Mouse (Mus musculus) thymus, adult 2 months (tissue): ENCODE measurements around the gene Slc24a3. TPM values are rescaled to one million over a fixed set of nuclear protein-coding genes. Genes with fewer than 3 reads are reported as not detected.

ENCODE experiments used
- DNase-seq: peaks from one replicate; pipeline ENCODE4 v3.0.0; 2021
- H3K27ac ChIP-seq: fragments of 200-500 bp; 2 replicates; pipeline ENCODE4 v1.5.1; 2012; ENCODE audit warnings: low read length, control low read depth; ENCODE audit not compliant: control insufficient read depth, insufficient read depth
- H3K27me3 ChIP-seq: fragments of 200-500 bp; 2 replicates; pipeline ENCODE4 v1.6.1; 2012; ENCODE audit warnings: mild to moderate bottlenecking, low read length, moderate library complexity, mixed read lengths; ENCODE audit not compliant: control insufficient read depth, insufficient read depth
- H3K36me3 ChIP-seq: fragments of 200-500 bp; 2 replicates; pipeline ENCODE4 v1.6.1; 2012; ENCODE audit warnings: mild to moderate bottlenecking, low read length, moderate library complexity; ENCODE audit not compliant: control insufficient read depth, insufficient read depth
- H3K4me1 ChIP-seq: fragments of 200-500 bp; replicated peaks from 2 replicates; pipeline ENCODE4 v1.6.1; 2012; ENCODE audit warnings: low read length; ENCODE audit not compliant: control insufficient read depth, insufficient read depth
- H3K4me3 ChIP-seq: fragments of 200-500 bp; 2 replicates; pipeline ENCODE4 v1.5.1; 2012; ENCODE audit warnings: mild to moderate bottlenecking, low read length, control low read depth, moderate library complexity; ENCODE audit not compliant: control insufficient read depth, insufficient read depth
- CTCF ChIP-seq: fragments of 200-500 bp; IDR thresholded peaks from 2 replicates; pipeline ENCODE4 v1.5.1; 2012; ENCODE audit warnings: mild to moderate bottlenecking, control low read depth, low read length, moderate library complexity, borderline replicate concordance; ENCODE audit not compliant: control insufficient read depth, poor library complexity, insufficient read depth; ENCODE audit errors: extremely low read depth
- POLR2A ChIP-seq: fragments of 200-500 bp; IDR thresholded peaks from 2 replicates; pipeline ENCODE4 v1.6.1; 2012; ENCODE audit warnings: mild to moderate bottlenecking, low read length, control low read depth, moderate library complexity; ENCODE audit not compliant: control insufficient read depth, poor library complexity, insufficient read depth; ENCODE audit errors: extremely low read depth
- WGBS: fragments of 180-500 bp; shearing (Covaris S2); methylation state at CpG from one replicate; pipeline ENCODE4 v1.1.7; 2018; 5-methylcytosine and 5-hydroxymethylcytosine counted together
- polyA plus RNA-seq: library from polyadenylated mRNA; depleted of rRNA; stranded (reverse); fragments of >200 nt; gene quantifications from 2 replicates; pipeline ENCODE4 v1.2.3, GENCODE M21; 2012

The Slc24a3 gene
- polyA plus RNA-seq, 1 experiment: 2.7 TPM

GRCm38 (mm10) chr2:145655373-145655960 is 487.9 kb downstream of the Slc24a3 start:
- TF ChIP-seq POLR2A (no peak), CTCF (no peak)
- H3K4me1 ChIP-seq: no peaks in the 10 kb centered on the region
- no peak overlapping the region for H3K4me3 ChIP-seq
- H3K27ac ChIP-seq: no peak overlapping the region
- no peak for DNase-seq
- no peaks in the 10 kb centered on the region for H3K36me3 ChIP-seq
- no peaks in the 10 kb centered on the region for H3K27me3 ChIP-seq
- WGBS: 63% methylated on average over 12 of the region's 12 CpGs

GRCm38 (mm10) chr2:145656121-145656520 is 488.6 kb downstream of the Slc24a3 start:
- DNase-seq: no peak
- Histone ChIP-seq H3K27me3 (no peaks in the 10 kb centered on the region), H3K27ac (no peak overlapping the region), H3K4me3 (no peak overlapping the region), H3K4me1 (no peaks in the 10 kb centered on the region), H3K36me3 (no peaks in the 10 kb centered on the region)
- 90% methylated on average over 3 of the region's 3 CpGs for WGBS
- no peak for TF ChIP-seq CTCF
- TF ChIP-seq POLR2A: no peak

- DNase-seq: no peak
- no peak for TF ChIP-seq POLR2A
- no peak for TF ChIP-seq CTCF
- 81% methylated on average over 1 of the region's 1 CpGs for WGBS
- no peak overlapping the region for H3K27ac ChIP-seq
- H3K36me3 ChIP-seq: no peaks in the 10 kb centered on the region
- no peak overlapping the region for H3K4me3 ChIP-seq
- H3K4me1 ChIP-seq: no peaks in the 10 kb centered on the region
- H3K27me3 ChIP-seq: no peaks in the 10 kb centered on the region
Observed at GRCm38 (mm10) chr2:145656716-145657115, 489.2 kb downstream of the Slc24a3 start.

GRCm38 (mm10) chr2:145661242-145661641 is 493.7 kb downstream of the Slc24a3 start:
- Histone ChIP-seq H3K27me3 (no peaks in the 10 kb centered on the region), H3K27ac (no peak overlapping the region), H3K4me3 (no peak overlapping the region), H3K36me3 (no peaks in the 10 kb centered on the region), H3K4me1 (no peaks in the 10 kb centered on the region)
- TF ChIP-seq POLR2A (no peak), CTCF (no peak)
- 85% methylated on average over 6 of the region's 7 CpGs for WGBS
- DNase-seq: no peak

GRCm38 (mm10) chr2:145663899-145664298 is 496.3 kb downstream of the Slc24a3 start:
- H3K27me3 ChIP-seq: no peaks in the 10 kb centered on the region
- no peak for DNase-seq

GRCm38 (mm10) chr2:145664311-145664710 is 496.8 kb downstream of the Slc24a3 start:
- H3K4me3 ChIP-seq: no peak overlapping the region
- H3K27me3 ChIP-seq: no peaks in the 10 kb centered on the region
- no peak overlapping the region for H3K27ac ChIP-seq
- WGBS: 94% methylated on average over 2 of the region's 2 CpGs
- TF ChIP-seq POLR2A (no peak), CTCF (no peak)
- H3K36me3 ChIP-seq: no peaks in the 10 kb centered on the region
- no peaks in the 10 kb centered on the region for H3K4me1 ChIP-seq
- no peak for DNase-seq

More at GRCm38 (mm10) chr2:145663899-145664298, 496.3 kb downstream of the Slc24a3 start:
- no peak overlapping the region for H3K27ac ChIP-seq
- no peak for TF ChIP-seq POLR2A
- TF ChIP-seq CTCF: no peak
- WGBS: 93% methylated on average over 7 of the region's 7 CpGs
- no peak overlapping the region for H3K4me3 ChIP-seq
- no peaks in the 10 kb centered on the region for H3K36me3 ChIP-seq
- no peaks in the 10 kb centered on the region for H3K4me1 ChIP-seq

GRCm38 (mm10) chr2:145668135-145668534 is 500.6 kb downstream of the Slc24a3 start:
- Histone ChIP-seq H3K36me3 (no peaks in the 10 kb centered on the region), H3K4me1 (no peaks in the 10 kb centered on the region), H3K27ac (no peak overlapping the region), H3K27me3 (no peaks in the 10 kb centered on the region), H3K4me3 (no peak overlapping the region)
- no peak for TF ChIP-seq CTCF
- TF ChIP-seq POLR2A: no peak
- WGBS: 75% methylated on average over 4 of the region's 4 CpGs
- no peak for DNase-seq
